Mouse (Mus musculus) R1 (cell line): ENCODE results near the gene Prrc2c.
"Not testable (repeated sequence)": the region's sequence is repeated elsewhere in the genome, so short reads cannot be mapped to it uniquely, and the experiment has no call there.

Experiments
- DNase-seq: peaks from one replicate; pipeline ENCODE4 v3.0.0-alpha.2; 2018; ENCODE audit warnings: low read depth, low spot score

The Prrc2c gene

DNA sequence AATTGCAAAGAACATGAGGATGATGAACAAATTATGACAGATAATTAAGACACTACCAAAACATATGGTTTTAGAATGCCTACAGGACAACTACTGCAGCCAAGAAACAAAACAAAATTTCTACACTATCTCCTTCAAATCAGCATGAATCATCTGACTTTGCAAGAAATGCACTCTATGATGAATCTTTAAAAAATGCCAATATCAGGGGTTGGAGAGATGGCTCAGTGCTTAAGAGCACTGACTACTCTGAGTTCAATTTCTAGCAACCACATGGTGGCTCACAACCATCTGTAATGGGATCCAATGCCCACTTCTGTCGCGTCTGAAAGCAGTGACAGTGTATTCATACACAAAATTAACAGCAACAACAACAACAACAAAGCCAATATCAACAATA lies 46.6 kb downstream of the Prrc2c start:
- DNase-seq: no peak

DNA sequence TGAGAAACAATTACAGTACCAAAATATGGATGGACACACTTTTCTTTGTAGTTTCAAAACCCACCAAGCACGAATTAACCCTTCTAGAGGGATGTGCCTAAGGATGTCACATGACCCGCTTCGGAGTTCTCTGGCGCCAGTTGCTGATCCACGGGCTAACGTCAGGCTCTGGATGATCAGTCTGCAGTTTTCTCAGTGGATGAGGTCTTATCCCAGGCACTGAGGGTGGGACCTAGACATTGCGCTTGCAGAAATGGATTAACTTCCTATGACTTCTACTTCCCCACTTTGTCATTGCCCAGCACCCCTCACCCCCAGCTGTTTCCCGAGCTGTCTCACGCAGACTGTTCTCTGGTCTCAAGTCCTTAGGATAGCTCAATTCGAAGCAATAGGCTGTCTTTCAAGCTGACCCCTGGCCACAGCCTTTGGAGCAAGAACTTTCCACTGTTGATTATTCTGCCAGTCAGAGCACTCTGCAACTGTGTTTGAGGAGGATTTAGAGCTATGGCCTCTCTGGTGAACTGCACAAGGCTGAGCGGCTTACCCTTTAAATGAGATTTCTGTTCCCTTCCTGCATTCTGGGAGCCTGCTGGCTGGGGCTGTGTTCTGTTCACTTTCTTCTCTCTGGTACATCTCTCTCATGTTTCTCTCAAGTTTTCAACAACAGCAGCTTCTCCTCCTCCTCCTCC lies 74.7 kb downstream of the Prrc2c start:
- DNase-seq: peak; percentile 48

DNA sequence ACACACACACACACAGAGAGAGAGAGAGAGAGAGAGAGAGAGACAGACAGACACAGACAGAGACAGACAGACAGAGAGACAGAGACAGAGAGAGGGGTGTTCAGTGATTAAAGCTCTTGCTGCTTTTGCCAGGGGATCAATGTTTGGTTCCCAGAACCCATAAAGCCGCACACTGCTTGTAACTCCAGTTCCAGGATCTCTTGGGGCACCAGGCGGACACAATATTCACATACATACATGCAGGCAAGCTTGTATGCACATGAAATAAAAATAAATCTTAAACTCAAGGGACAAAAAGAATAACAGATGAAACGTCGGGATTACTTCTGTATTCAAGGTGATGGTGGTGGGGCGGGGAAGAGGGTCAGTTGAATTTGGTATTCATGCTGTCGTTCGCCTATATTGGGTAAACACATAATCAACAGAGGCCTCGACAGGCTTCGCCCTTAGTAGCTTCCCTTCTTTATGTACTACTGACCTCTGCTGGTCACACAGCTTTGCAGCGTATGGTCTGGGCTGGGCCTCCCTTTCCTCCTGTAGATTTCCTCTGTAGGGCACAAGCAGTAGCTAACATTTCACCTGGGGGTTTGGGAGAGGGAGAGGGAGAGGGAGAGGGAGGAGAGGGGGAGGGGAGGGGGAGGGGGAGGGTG lies 75.4 kb downstream of the Prrc2c start:
- peak; percentile 77 for DNase-seq

GRCm38 (mm10) chr1:162660276-162660860 lies 80.0 kb downstream of the Prrc2c start:
- DNase-seq: no peak

DNA sequence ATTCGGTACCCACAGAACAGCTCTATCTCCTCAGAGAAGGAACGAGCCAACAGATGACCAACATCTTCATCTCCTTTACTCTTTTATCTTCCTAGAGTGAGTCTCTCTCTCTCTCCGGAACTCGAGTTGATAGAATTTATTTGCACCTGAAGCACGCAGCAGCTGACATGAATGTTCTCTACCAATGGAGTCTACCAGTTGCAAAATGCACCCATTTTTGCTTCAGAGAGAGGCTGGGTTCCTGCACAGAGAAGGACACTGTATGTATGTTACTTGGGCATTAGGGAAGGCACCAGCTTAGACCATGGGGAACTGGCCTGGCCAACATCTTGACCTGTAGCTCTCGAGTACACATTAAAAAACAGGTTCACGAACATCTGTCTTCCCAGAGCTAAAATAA lies 82.2 kb downstream of the Prrc2c start, which contains the start of gene Myocos:
Myocos (minus strand) TSS at position 101 of the 400 bp plus-strand sequence.
- DNase-seq: no peak

GRCm38 (mm10) chr1:162648416-162648815 lies 91.9 kb downstream of the Prrc2c start:
- DNase-seq: no peak

DNA sequence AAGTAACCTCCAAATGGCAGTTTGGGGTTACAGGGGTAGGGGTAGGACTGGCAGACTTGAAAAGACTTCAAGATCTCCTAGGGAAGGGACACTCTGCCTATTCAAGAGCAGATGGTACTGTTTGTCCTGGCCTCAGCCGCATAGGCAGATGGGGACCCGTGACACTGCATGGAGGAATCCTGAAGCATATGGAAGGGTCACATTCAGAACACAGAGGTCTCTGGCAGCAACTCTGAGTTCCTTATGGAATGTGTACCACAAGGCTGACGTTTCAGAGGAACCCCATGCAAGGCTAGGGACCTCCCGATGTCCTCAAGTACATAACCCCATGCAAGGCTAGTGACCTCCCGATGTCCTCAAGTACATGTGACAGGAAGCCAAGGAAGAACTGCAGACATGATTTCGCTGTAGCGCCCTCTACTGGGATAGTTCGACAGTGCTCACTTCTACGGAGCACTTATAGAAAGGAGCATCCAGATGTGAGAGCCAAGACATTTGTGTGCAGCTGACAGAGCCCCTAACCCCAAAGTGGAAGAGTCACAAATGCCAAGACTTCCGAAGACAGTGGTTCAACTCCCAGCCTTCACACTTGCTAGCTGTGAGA lies 94.2 kb downstream of the Prrc2c start:
- peak; percentile 34 for DNase-seq

DNA sequence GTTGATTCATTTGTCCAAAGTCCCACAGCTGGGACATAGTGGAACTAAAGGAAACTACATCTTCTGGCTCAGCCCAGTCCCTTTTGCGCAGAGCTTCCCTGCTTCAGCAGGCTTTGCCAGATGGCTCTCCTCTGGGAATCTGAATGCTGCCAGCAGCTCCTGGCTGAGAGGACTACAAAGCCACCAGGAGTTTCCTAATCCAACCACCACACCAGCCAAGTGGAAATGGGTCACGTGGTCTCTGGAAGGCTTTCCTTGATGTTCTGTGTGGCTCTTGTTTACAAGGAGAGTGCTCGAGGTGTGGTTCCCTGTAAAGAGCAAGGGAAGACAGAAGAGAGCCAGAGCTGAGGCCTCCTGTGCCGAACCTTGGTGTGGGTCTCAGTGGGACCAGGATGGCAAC lies 96.6 kb downstream of the Prrc2c start:
- no peak for DNase-seq

DNA sequence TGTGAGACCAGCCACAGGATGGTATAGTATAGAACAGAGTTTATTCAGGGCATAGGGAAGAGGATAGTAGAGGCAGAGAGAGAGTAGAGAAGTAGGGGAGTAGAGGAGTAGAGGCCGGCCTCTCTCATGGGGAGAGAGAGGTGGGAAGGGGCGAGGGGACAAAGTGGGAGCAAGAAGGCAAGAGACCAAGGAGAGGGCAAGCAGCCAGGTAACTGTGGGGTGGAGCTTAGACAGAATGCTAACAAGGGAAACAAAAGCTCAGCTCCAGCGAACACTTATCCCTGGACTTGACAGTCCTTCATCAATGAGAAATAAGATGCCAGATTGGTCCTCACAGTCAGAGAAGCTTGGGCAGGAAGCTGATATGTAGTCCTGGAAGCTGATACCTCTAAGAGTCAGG lies 97.8 kb downstream of the Prrc2c start:
- no peak for DNase-seq

- no peak for DNase-seq
These were observed 100.5 kb downstream of the Prrc2c start for GRCm38 (mm10) chr1:162639861-162640260.

DNA sequence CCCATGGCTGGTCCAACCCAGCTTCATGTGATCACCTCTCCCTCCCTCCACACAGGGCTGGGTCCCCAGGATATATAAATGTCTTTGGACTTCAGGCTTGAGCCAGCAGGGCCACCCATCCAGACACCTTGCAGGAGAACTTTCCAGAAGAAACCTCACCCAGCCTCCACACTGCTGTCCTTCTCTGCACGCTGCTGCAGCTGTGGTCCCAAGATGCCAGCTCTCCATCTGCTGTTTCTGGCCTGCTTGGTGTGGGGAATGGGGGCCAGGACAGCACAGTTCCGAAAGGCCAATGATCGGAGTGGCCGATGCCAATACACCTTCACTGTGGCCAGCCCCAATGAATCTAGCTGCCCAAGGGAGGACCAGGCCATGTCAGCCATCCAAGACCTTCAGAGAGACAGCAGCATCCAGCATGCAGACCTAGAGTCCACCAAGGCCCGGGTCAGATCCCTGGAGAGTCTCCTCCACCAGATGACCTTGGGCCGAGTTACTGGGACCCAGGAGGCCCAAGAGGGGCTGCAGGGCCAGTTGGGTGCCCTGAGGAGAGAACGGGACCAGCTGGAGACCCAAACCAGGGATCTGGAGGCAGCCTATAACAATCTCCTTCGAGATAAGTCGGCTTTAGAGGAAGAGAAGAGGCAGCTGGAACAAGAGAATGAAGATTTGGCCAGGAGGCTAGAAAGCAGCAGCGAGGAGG lies 101.2 kb downstream of the Prrc2c start, which contains the start of gene Myoc:
Myoc (plus strand) TSS at position 105 of the 700 bp plus-strand sequence.
- DNase-seq: no peak

- no peak for DNase-seq
These were observed 101.8 kb downstream of the Prrc2c start for GRCm38 (mm10) chr1:162638535-162638934.

- DNase-seq: no peak
These were observed 103.8 kb downstream of the Prrc2c start for GRCm38 (mm10) chr1:162636516-162636915.

DNA sequence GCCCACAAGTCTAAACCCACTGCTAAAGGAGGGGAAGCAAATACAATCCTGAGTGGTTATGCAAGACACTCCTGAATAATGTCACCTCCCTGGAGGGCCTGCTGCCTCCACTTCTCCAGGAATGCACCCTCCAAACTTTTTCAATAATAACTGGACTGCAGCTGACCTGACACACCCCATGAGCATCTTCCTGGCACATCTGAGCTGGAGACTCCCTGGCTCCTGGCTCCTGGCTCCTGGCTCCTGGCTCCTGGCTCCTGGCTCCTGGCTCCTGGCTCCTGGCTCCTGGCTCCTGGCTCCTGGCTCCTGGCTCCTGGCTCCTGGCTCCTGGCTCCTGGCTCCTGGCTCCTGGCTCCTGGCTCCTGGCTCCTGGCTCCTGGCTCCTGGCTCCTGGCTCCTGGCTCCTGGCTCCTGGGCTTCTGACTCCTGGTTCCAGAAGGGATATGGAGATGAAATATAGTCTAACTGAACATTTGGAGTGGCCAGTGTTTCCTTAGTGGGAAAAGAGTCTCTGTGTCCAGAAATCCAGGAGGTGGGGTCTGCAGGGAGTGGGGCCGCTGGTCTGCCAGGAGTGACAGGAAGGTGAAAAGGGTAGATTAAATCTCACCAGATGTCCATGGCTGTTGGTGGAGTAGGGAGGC lies 104.9 kb downstream of the Prrc2c start:
- not testable (repeated sequence) for DNase-seq

GRCm38 (mm10) chr1:162628326-162628725 lies 112.0 kb downstream of the Prrc2c start:
- not testable (repeated sequence) for DNase-seq

- not testable (repeated sequence) for DNase-seq
These were observed 112.5 kb downstream of the Prrc2c start for GRCm38 (mm10) chr1:162627821-162628220.

- DNase-seq: no peak
These were observed 115.1 kb downstream of the Prrc2c start for GRCm38 (mm10) chr1:162625229-162625628.

GRCm38 (mm10) chr1:162623895-162624294 lies 116.5 kb downstream of the Prrc2c start:
- no peak for DNase-seq
